Mouse (Mus musculus): Measurements from ENCODE around the gene Ints11.

Gene Ints11

GRCm38 (mm10) chr4:155892017-155892416 lies 22.7 kb downstream of the Ints11 start:
- DNase-seq (ENCODE audit: low spot score in 2 of 2), result peak; percentile 63 to 68

GRCm38 (mm10) chr4:155892438-155893211 lies 23.3 kb downstream of the Ints11 start:
- no peak for DNase-seq (ENCODE audit: low spot score in 2 of 2)

- no peak for DNase-seq (ENCODE audit: low spot score in 2 of 2)
Measured at GRCm38 (mm10) chr4:155893212-155893690, 23.9 kb downstream of the Ints11 start.

- peak; percentile 72 to 76 for DNase-seq (ENCODE audit: low spot score in 2 of 2)
Measured at GRCm38 (mm10) chr4:155894311-155894881, 25.1 kb downstream of the Ints11 start.

GRCm38 (mm10) chr4:155895216-155895615 lies 25.9 kb downstream of the Ints11 start:
- DNase-seq (ENCODE audit: low spot score in 2 of 2), result peak; percentile 70

GRCm38 (mm10) chr4:155895826-155896225 lies 26.5 kb downstream of the Ints11 start:
- peak in 1 of 2 experiments; percentile 0 for DNase-seq (ENCODE audit: low spot score in 2 of 2)

- DNase-seq (ENCODE audit: low spot score in 2 of 2), result no peak
Measured at GRCm38 (mm10) chr4:155896461-155896860, 27.1 kb downstream of the Ints11 start.

GRCm38 (mm10) chr4:155898318-155898717 lies 29.0 kb downstream of the Ints11 start:
- no peak for DNase-seq (ENCODE audit: low spot score in 2 of 2)

- no peak for DNase-seq (ENCODE audit: low spot score in 2 of 2)
Measured at GRCm38 (mm10) chr4:155899355-155899754, 30.0 kb downstream of the Ints11 start.

- peak in 1 of 2 experiments; percentile 22 for DNase-seq (ENCODE audit: low spot score in 2 of 2)
Measured at GRCm38 (mm10) chr4:155901205-155901604, 31.9 kb downstream of the Ints11 start.

- no peak for DNase-seq (ENCODE audit: low spot score in 2 of 2)
Measured at GRCm38 (mm10) chr4:155903246-155903645, 33.9 kb downstream of the Ints11 start.

- DNase-seq (ENCODE audit: low spot score in 2 of 2), result peak in 1 of 2 experiments; percentile 6
Measured at GRCm38 (mm10) chr4:155904318-155905102, 35.2 kb downstream of the Ints11 start.

- peak in 1 of 2 experiments; percentile 0 for DNase-seq (ENCODE audit: low spot score in 2 of 2)
Measured at GRCm38 (mm10) chr4:155905634-155906033, 36.3 kb downstream of the Ints11 start.

GRCm38 (mm10) chr4:155906125-155906524 lies 36.8 kb downstream of the Ints11 start:
- DNase-seq (ENCODE audit: low spot score in 2 of 2), result peak in 1 of 2 experiments; percentile 1

- peak in 1 of 2 experiments; percentile 0 for DNase-seq (ENCODE audit: low spot score in 2 of 2)
Measured at GRCm38 (mm10) chr4:155907003-155907402, 37.7 kb downstream of the Ints11 start.

GRCm38 (mm10) chr4:155908281-155908680 lies 38.9 kb downstream of the Ints11 start:
- DNase-seq (ENCODE audit: low spot score in 2 of 2), result peak in 1 of 2 experiments; percentile 0

GRCm38 (mm10) chr4:155908751-155909150 lies 39.4 kb downstream of the Ints11 start:
- no peak for DNase-seq (ENCODE audit: low spot score in 2 of 2)

GRCm38 (mm10) chr4:155932031-155932430 lies 62.7 kb downstream of the Ints11 start:
- DNase-seq (ENCODE audit: low spot score in 2 of 2), result no peak
